Comparison of ENCODE assay signal across 25 mouse cellular contexts in the genomic region with DNA sequence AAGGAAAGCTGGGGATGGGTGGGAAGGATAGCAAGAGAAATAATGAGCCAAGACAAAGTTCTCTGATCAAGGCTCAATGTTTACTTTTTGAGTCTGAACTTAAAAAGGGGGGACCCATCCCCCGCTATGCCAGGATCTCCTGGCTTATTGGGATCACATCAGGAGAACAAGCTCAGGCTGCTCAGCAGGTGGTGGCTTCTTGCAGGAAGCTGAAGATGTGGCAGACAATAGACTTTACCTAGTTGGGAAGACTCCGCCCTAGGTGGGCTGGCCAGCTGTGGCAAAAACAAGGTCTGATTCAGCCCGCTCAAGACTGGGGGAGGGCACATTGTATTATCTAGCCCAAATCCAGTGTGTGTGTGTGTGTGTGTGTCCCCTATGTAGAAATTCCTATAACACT. TPM values are rescaled to one million over a fixed set of nuclear protein-coding genes. Genes with fewer than 3 reads are reported as not detected.
DNase-seq lines count a peak whose midpoint lies in the region; ATAC-seq lines count a peak whose summit lies in the region.
"Had no signal": no experiment of that assay in that cellular context is flagged by ENCODE, and none has a peak within 500 bp of the region (broad histone marks: within the 10 kb centered on the region; RNA-seq: fewer than 3 reads in every experiment).

No protein-coding gene starts in this region.

- no peaks in the 10 kb centered on the region for H3K36me3 ChIP-seq in midbrain, embryonic 11.5 days (ENCODE audit: control insufficient read depth, insufficient read depth, low read length)
- no peaks in the 10 kb centered on the region for H3K36me3 ChIP-seq in midbrain, embryonic 15.5 days (replicated peaks)
- H3K36me3 ChIP-seq in forebrain, embryonic 15.5 days = no peaks in the 10 kb centered on the region
- H3K36me3 ChIP-seq: embryonic facial prominence, embryonic 13.5 days; embryonic facial prominence, embryonic 15.5 days; forebrain, embryonic 10.5 days; forebrain, embryonic 12.5 days; G1E had no signal

- no peak overlapping the region for H3K4me2 ChIP-seq in midbrain, embryonic 11.5 days
- no peak overlapping the region for H3K4me2 ChIP-seq in midbrain, embryonic 15.5 days
- no peak overlapping the region for H3K4me2 ChIP-seq in forebrain, embryonic 15.5 days (replicated peaks)
- H3K4me2 ChIP-seq: embryonic facial prominence, embryonic 13.5 days; embryonic facial prominence, embryonic 15.5 days; forebrain, embryonic 12.5 days had no signal

- H3K9ac ChIP-seq in midbrain, embryonic 11.5 days (ENCODE audit: low read length) = no peak overlapping the region
- H3K9ac ChIP-seq in midbrain, embryonic 15.5 days = no peak overlapping the region
- no peak overlapping the region for H3K9ac ChIP-seq in forebrain, embryonic 15.5 days (replicated peaks)
- H3K9ac ChIP-seq: embryonic facial prominence, embryonic 13.5 days; embryonic facial prominence, embryonic 15.5 days; forebrain, embryonic 12.5 days; forebrain, postnatal 0 days had no signal

- no peak for ATAC-seq in midbrain, embryonic 11.5 days (ENCODE audit: low FRiP score)
- no peak for ATAC-seq in midbrain, embryonic 15.5 days (replicated peaks)
- no peak for ATAC-seq in forebrain, embryonic 15.5 days (replicated peaks)
- ATAC-seq: activated CD4-positive, CD25-positive, alpha-beta regulatory T cell, adult 4 months; forebrain, embryonic 14.5 days; forebrain, postnatal 0 days; Patski had no signal

- peak; percentile 57 for DNase-seq in midbrain, embryonic 11.5 days (ENCODE audit: low spot score, missing footprints)
- DNase-seq in ES-CJ7 (ENCODE audit: low read depth, low spot score) = peak; percentile 87
- DNase-seq in R1 (ENCODE audit: low read depth, low spot score) = peak; percentile 87
- DNase-seq in urinary bladder, adult 18-20 months (ENCODE audit: low spot score in 2 of 2) = no peak
- no peak for DNase-seq in cerebellum, adult 8-10 months
- DNase-seq: adrenal gland, adult 8-10 months; adrenal gland, postnatal 14 days; adrenal gland, postnatal 36 days; cerebellum, postnatal 14 days; embryo, embryonic 11 days; forebrain, postnatal 0 days had no signal

- no peak overlapping the region for H3K27ac ChIP-seq in midbrain, embryonic 11.5 days (ENCODE audit: low read depth, low read length)
- H3K27ac ChIP-seq in midbrain, embryonic 15.5 days = no peak overlapping the region
- no peak overlapping the region for H3K27ac ChIP-seq in forebrain, embryonic 15.5 days (replicated peaks)
- H3K27ac ChIP-seq: embryonic facial prominence, embryonic 13.5 days; embryonic facial prominence, embryonic 15.5 days; forebrain, embryonic 10.5 days; forebrain, embryonic 12.5 days had no signal

- H3K4me1 ChIP-seq in midbrain, embryonic 11.5 days (ENCODE audit: control insufficient read depth, insufficient read depth, low read length) = no peaks in the 10 kb centered on the region
- H3K4me1 ChIP-seq in midbrain, embryonic 15.5 days = peaks cover 4% of the 10 kb centered on the region; the same call in 1 of the 2 replicates
- H3K4me1 ChIP-seq in forebrain, embryonic 15.5 days = no peaks in the 10 kb centered on the region
- H3K4me1 ChIP-seq: embryonic facial prominence, embryonic 13.5 days; embryonic facial prominence, embryonic 15.5 days; forebrain, embryonic 12.5 days had no signal

- H3K4me3 ChIP-seq in midbrain, embryonic 11.5 days (ENCODE audit: low read depth, low read length) = no peak overlapping the region
- no peak overlapping the region for H3K4me3 ChIP-seq in midbrain, embryonic 15.5 days
- no peak overlapping the region for H3K4me3 ChIP-seq in forebrain, embryonic 15.5 days
- H3K4me3 ChIP-seq: embryonic facial prominence, embryonic 13.5 days; embryonic facial prominence, embryonic 15.5 days; erythroblast, embryonic 14.5 days; forebrain, embryonic 10.5 days; forebrain, embryonic 12.5 days had no signal

- no peaks in the 10 kb centered on the region for H3K9me3 ChIP-seq in midbrain, embryonic 11.5 days (ENCODE audit: control insufficient read depth, low read length)
- no peaks in the 10 kb centered on the region for H3K9me3 ChIP-seq in midbrain, embryonic 15.5 days
- H3K9me3 ChIP-seq in forebrain, embryonic 15.5 days = no peaks in the 10 kb centered on the region
- H3K9me3 ChIP-seq: embryonic facial prominence, embryonic 13.5 days; embryonic facial prominence, embryonic 15.5 days; forebrain, embryonic 10.5 days; forebrain, embryonic 12.5 days had no signal

- WGBS in midbrain, embryonic 11.5 days = 89% methylated on average over 3 of the region's 3 CpGs
- WGBS in midbrain, embryonic 15.5 days = 91% methylated on average over 3 of the region's 3 CpGs
- WGBS in forebrain, embryonic 15.5 days = 88% methylated on average over 3 of the region's 3 CpGs

- no peaks in the 10 kb centered on the region for H3K27me3 ChIP-seq in midbrain, embryonic 11.5 days (ENCODE audit: control insufficient read depth, insufficient read depth, low read length)
- no peaks in the 10 kb centered on the region for H3K27me3 ChIP-seq in midbrain, embryonic 15.5 days (replicated peaks)
- H3K27me3 ChIP-seq in forebrain, embryonic 15.5 days = no peaks in the 10 kb centered on the region
- H3K27me3 ChIP-seq: embryonic facial prominence, embryonic 13.5 days; embryonic facial prominence, embryonic 15.5 days; forebrain, embryonic 12.5 days; Patski had no signal

RNA-seq across cellular contexts. Expression of gene C8b, which starts 35.5 kb away (rescaled TPM):
- not detected in 2 replicates for polyA plus RNA-seq in midbrain, embryonic 11.5 days (2014; fragmentation: Nextera tagmentation; extraction: Ambion mirVana)
- 0.17 TPM in 1 of 2 replicates, not detected in the other for polyA plus RNA-seq in midbrain, embryonic 15.5 days (2015; fragmentation: Nextera tagmentation; extraction: Ambion mirVana)
- 0.18 TPM in 1 of 2 replicates, not detected in the other for polyA plus RNA-seq in forebrain, embryonic 15.5 days (2015; fragmentation: Nextera tagmentation; extraction: Ambion mirVana)
- polyA plus RNA-seq: activated CD4-positive, CD25-positive, alpha-beta regulatory T cell, adult 4 months; C2C12; cerebellum, adult 2 months; embryonic facial prominence, embryonic 11.5 days; embryonic facial prominence, embryonic 13.5 days; erythroblast, embryonic 14.5 days; forebrain, embryonic 10.5 days; forebrain, embryonic 12.5 days; forebrain, embryonic 14.5 days; G1E; Patski had no signal

RNA-seq across cellular contexts. Expression of gene Gm17662, which starts 55.5 kb away (rescaled TPM):
- not detected in 2 replicates for polyA plus RNA-seq in midbrain, embryonic 11.5 days (2014; fragmentation: Nextera tagmentation; extraction: Ambion mirVana)
- not detected in 2 replicates for polyA plus RNA-seq in midbrain, embryonic 15.5 days (2015; fragmentation: Nextera tagmentation; extraction: Ambion mirVana)
- not detected in 2 replicates for polyA plus RNA-seq in forebrain, embryonic 15.5 days (2015; fragmentation: Nextera tagmentation; extraction: Ambion mirVana)
- polyA plus RNA-seq: activated CD4-positive, CD25-positive, alpha-beta regulatory T cell, adult 4 months; C2C12; cerebellum, adult 2 months; embryonic facial prominence, embryonic 11.5 days; embryonic facial prominence, embryonic 13.5 days; embryonic facial prominence, embryonic 15.5 days; erythroblast, embryonic 14.5 days; forebrain, embryonic 10.5 days; forebrain, embryonic 12.5 days; forebrain, embryonic 14.5 days; forebrain, postnatal 0 days; G1E; Patski had no signal

Comparison
In these comparisons a context has a peak if more than half of its experiments do, and no peak if none do; other contexts are left out.
1. DNase-seq: peak in midbrain, embryonic 11.5 days (single experiment), ES-CJ7 (single experiment) and R1 (single experiment); none in urinary bladder, adult 18-20 months (0 of 2) and cerebellum, adult 8-10 months (single experiment).